Mouse (Mus musculus): Measurements from ENCODE around the gene Phc3. TPM values are rescaled to one million over a fixed set of nuclear protein-coding genes. Genes with fewer than 3 reads are reported as not detected.

The Phc3 gene
- total and polyA plus RNA-seq, 3 experiments = 3.2 to 11.4 TPM; not detected in 1

DNA sequence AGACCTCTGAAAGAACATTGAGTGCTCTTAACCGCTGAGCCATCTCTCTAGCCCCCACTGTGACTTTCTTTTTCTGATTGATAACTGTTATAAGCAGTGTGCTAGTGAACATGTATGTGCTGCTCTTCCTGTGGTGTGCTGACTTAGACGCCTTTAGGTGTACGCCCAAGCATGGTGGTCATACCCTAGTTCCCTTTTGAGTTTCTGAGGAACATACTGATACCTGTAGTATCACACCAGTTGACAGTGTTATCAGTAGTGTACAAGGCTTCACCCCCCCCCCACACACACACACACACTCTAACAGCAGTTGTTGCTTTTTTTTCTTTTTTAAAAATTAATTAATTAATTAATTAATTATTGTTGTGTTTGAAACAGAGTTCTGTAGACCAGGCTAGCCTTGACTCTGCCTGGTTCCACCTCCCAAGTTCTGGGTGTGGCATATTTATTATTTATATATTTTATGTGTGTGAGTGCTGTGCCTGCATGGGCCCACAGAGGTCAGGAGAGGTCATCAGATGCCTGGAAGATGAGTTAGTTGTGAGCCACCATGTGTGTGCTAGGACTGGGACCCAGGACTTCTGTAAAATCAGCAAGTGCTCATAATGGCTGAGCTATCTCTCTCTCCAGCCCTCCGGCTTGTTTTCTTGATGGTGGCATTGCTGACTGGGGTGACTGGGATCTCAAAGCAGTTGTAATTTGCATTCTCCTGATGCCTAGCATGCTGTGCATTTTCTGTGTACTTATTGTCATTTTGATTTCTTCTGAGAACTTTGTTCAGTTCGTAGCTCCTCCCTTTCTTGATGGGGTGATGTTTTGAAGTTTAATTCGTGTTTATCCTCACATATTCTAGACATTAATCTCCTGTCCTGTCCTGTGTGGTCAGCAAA is 35.4 kb upstream of the Phc3 start:
- H3K27ac ChIP-seq (ENCODE audit: control insufficient read depth, low read depth, low read length) = no peak overlapping the region
- no peak overlapping the region for H3K9ac ChIP-seq (ENCODE audit: control insufficient read depth, low read depth, low read length, poor library complexity, severe bottlenecking)
- TF ChIP-seq MYB (IDR thresholded peaks at IDR 0.05; ENCODE audit: low read depth, low read length) = no peak
- no peak for TF ChIP-seq ZMIZ1 (IDR thresholded peaks at IDR 0.05; ENCODE audit: low read depth, low read length)
- TF ChIP-seq POLR2AphosphoS2 (IDR thresholded peaks at IDR 0.05; ENCODE audit: low read length) = no peak
- peak; percentile 31; the same call in 1 of the 2 replicates for TF ChIP-seq ZNF384 (IDR thresholded peaks at IDR 0.05; ENCODE audit: low read depth, low read length)
- TF ChIP-seq CTCF (IDR thresholded peaks at IDR 0.05 in 2 of 3, conservative IDR thresholded peaks at IDR 0.05 in 1 of 3; ENCODE audit: control insufficient read depth in 1 of 3, insufficient read depth in 1 of 3, low read depth in 2 of 3, low read length in 3 of 3, poor library complexity in 1 of 3, severe bottlenecking in 1 of 3) = no peak
- TF ChIP-seq POLR2AphosphoS5 (IDR thresholded peaks at IDR 0.05; ENCODE audit: borderline replicate concordance, low read depth, low read length) = no peak
- peak; percentile 16; the same call in 1 of the 2 replicates for TF ChIP-seq GATA1 (IDR thresholded peaks at IDR 0.05; ENCODE audit: low read depth, low read length)
- TF ChIP-seq EP300 (IDR thresholded peaks at IDR 0.05; ENCODE audit: low read depth in 1 of 2, low read length in 2 of 2) = 0 out of 4 replicates have a peak, but pooled peaks of 1 of the 2 experiments have one; percentile 8

DNA sequence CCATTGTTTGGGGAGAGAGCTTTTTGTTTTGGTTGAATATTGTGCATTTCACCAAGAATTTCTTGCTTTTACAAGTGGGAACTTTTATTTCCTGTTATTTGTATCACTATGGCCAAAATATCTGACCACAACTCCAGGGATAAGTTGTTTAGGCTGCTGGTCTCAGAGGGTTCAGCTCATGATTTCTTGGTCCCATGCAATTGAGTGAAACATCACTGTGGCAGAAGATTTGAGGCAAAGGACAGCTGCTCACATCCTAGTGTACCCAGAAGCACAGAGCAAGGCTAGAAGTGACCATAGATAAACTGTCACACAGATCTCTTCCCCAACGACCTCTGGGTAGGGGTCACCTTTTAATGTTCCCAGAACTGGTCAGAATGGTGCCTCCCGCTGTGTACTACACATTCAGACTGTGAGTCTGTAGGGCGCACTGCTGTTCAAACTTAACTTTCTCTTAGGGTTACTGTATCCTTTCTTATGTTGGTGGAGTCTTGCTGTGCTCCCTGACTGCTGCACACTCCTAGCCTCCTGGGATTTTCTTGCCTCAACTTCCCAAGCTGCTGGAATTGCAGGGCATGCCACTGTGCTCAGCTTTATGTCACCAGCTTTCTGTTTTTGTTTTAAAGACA is 31.9 kb upstream of the Phc3 start:
- Histone ChIP-seq H3K4me3 (ENCODE audit: control insufficient read depth in 1 of 2, insufficient read depth in 1 of 2, low read depth in 2 of 2, low read length in 2 of 2) (no peak overlapping the region), H3K36me3 (ENCODE audit: control insufficient read depth in 1 of 2, insufficient read depth in 2 of 2, low read length in 2 of 2) (peaks cover 0 to 12% of the 10 kb centered on the region in 2 experiments; a peak in 2 of 4 replicates), H3K4me1 (ENCODE audit: control insufficient read depth in 1 of 2, insufficient read depth in 2 of 2, low read length in 2 of 2) (peaks cover 2 to 6% of the 10 kb centered on the region in 2 experiments; a peak in 2 of 4 replicates), H3K9ac (ENCODE audit: control insufficient read depth, low read depth, low read length, poor library complexity, severe bottlenecking) (no peak overlapping the region), H3K79me2 (ENCODE audit: control insufficient read depth, insufficient read depth, low read length, poor library complexity) (0 out of 2 replicates have a peak, but pooled peaks cover 3% of the 10 kb centered on the region), H3K27ac (ENCODE audit: control insufficient read depth, low read depth, low read length) (no peak overlapping the region), H3K27me3 (ENCODE audit: control insufficient read depth in 1 of 2, insufficient read depth in 2 of 2, low read length in 2 of 2) (no peaks in the 10 kb centered on the region), H3K9me3 (replicated peaks; ENCODE audit: insufficient read depth, low read length) (no peaks in the 10 kb centered on the region)
- TF ChIP-seq TAL1 (IDR thresholded peaks at IDR 0.05; ENCODE audit: low read length) = no peak
- no peak for TF ChIP-seq JUND (IDR thresholded peaks at IDR 0.05; ENCODE audit: low read depth, low read length)
- no peak for TF ChIP-seq USF2 (IDR thresholded peaks at IDR 0.05; ENCODE audit: borderline replicate concordance in 1 of 2, insufficient read depth in 1 of 2, low read depth in 1 of 2, low read length in 2 of 2)
- no peak for TF ChIP-seq ZKSCAN1 (IDR thresholded peaks at IDR 0.05; ENCODE audit: low read depth, low read length)
- no peak for TF ChIP-seq CHD1 (IDR thresholded peaks at IDR 0.05; ENCODE audit: low read depth, low read length)
- no peak for TF ChIP-seq POLR2AphosphoS2 (IDR thresholded peaks at IDR 0.05; ENCODE audit: low read length)
- no peak for TF ChIP-seq POLR2A (IDR thresholded peaks at IDR 0.05; ENCODE audit: control insufficient read depth in 1 of 2, insufficient read depth in 1 of 2, low read depth in 1 of 2, low read length in 2 of 2, poor library complexity in 1 of 2)
- TF ChIP-seq MXI1 (IDR thresholded peaks at IDR 0.05; ENCODE audit: low read depth, low read length) = no peak
- no peak for TF ChIP-seq ZC3H11A (IDR thresholded peaks at IDR 0.05; ENCODE audit: low read depth, low read length)
- TF ChIP-seq HCFC1 (IDR thresholded peaks at IDR 0.05; ENCODE audit: low read depth, low read length) = no peak
- no peak for TF ChIP-seq POLR2AphosphoS5 (IDR thresholded peaks at IDR 0.05; ENCODE audit: borderline replicate concordance, low read depth, low read length)
- no peak for DNase-seq (ENCODE audit: low read depth, low spot score)

More for the DNA sequence above, 35.4 kb upstream of the Phc3 start:
- Histone ChIP-seq H3K4me1 (ENCODE audit: control insufficient read depth in 1 of 2, insufficient read depth in 2 of 2, low read length in 2 of 2) (peaks cover 0 to 6% of the 10 kb centered on the region in 2 experiments; a peak in 2 of 4 replicates), H3K9me3 (replicated peaks; ENCODE audit: insufficient read depth, low read length) (no peaks in the 10 kb centered on the region), H3K79me2 (ENCODE audit: control insufficient read depth, insufficient read depth, low read length, poor library complexity) (0 out of 2 replicates have a peak, but pooled peaks cover 2% of the 10 kb centered on the region), H3K27me3 (ENCODE audit: control insufficient read depth in 1 of 2, insufficient read depth in 2 of 2, low read length in 2 of 2) (no peaks in the 10 kb centered on the region), H3K4me3 (ENCODE audit: control insufficient read depth in 1 of 2, insufficient read depth in 1 of 2, low read depth in 2 of 2, low read length in 2 of 2) (no peak overlapping the region), H3K36me3 (ENCODE audit: control insufficient read depth in 1 of 2, insufficient read depth in 2 of 2, low read length in 2 of 2) (peaks cover 0 to 6% of the 10 kb centered on the region in 2 experiments; a peak in 2 of 4 replicates)
- peak; percentile 44 for DNase-seq (ENCODE audit: low read depth, low spot score)
